Mouse (Mus musculus): ENCODE measurements around the gene Cnnm3.

DNA sequence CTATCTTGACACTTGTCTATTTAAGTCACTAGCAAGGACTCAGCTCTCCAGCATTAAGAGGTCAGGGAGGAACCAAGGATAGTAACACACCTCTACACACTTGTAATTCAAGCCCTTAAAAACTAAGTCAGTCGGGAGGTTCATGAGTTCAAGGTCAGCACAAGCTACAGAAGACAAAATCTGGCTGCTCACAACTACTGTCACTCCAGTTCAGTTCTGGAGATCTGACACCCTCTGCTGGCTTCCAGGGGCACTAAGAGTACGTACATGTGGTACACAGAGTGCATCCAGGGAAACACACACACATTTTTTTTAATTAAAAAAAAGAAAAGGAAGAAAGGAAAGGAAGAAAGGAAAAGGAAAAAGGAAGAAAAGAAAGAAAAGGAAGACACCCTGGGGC, 14.9 kb upstream of the Cnnm3 start:
- TF ChIP-seq CTCF (IDR thresholded peaks at IDR 0.05; ENCODE audit: control insufficient read depth, insufficient read depth, low read length) = no peak
- TF ChIP-seq POLR2A (IDR thresholded peaks at IDR 0.05; ENCODE audit: borderline replicate concordance, control insufficient read depth, low read depth, low read length) = no peak
